Mouse (Mus musculus): ENCODE data around the gene Fam111a. TPM values are rescaled to one million over a fixed set of nuclear protein-coding genes. Genes with fewer than 3 reads are reported as not detected.

Fam111a gene
- total RNA-seq, 2 experiments from 2014 or later = 1.5 to 2.0 TPM

DNA sequence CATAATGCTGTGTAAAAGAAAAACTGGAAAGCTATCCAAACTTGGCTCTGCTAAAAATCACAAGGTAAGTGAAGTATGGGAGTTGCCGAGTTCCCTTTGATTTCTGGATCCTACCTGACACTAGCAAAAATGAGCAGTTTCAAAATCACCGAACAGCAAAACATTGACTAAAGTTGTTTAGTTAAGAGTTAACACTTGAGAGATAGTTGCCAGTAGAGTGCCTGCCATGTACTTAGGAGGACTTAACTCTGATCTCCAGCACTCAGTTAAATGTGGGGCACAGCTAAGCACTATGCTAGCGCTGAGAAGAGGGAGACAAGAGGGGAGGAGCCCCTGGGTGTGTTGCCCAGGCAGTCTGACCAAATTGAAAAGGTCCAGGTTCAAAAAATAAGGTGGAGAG, 53.1 kb downstream of the Fam111a start:
- DNase-seq (ENCODE audit: low spot score in 2 of 2) = no peak
- TF ChIP-seq CTCF (conservative IDR thresholded peaks at IDR 0.05) = no peak
- Histone ChIP-seq H3K27ac (no peak overlapping the region), H3K4me3 (no peak overlapping the region)

- Histone ChIP-seq H3K4me3 (no peak within 1 kb of the TSS), H3K27ac (no peak within 1 kb of the TSS)
- TF ChIP-seq CTCF (conservative IDR thresholded peaks at IDR 0.05) = no peak
- DNase-seq (ENCODE audit: low spot score in 2 of 2) = no peak
Observed at GRCm38 (mm10) chr19:12599674-12600073, 54.1 kb downstream of the Fam111a start, which contains the start of gene Gm4952. Gene Gm4952 (plus strand): TSS chr19:12599974.

GRCm38 (mm10) chr19:12600684-12601480, 55.3 kb downstream of the Fam111a start:
- no peak for TF ChIP-seq CTCF (conservative IDR thresholded peaks at IDR 0.05)
- DNase-seq (ENCODE audit: low spot score in 2 of 2) = no peak
- Histone ChIP-seq H3K27ac (no peak overlapping the region), H3K4me3 (no peak overlapping the region)

DNA sequence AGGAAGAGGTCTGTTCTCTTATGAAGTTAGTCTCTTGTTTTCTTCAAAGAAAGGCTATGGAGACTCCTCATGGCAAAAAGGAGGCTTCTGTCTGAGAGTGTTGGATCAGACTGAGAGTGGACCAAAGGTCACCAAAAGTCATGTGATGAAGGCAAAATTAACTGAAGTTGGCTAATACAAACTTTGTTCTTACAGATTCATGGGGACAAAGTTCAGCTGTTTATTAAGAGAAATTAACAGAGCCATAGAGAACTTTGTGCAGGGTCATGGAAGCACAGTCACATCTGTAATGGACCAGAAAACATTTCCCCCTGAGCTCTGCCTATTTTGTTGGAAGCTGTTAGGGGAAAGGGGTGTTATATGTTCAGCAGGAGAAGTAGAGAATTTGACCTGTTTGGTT, 62.8 kb downstream of the Fam111a start:
- no peak for DNase-seq (ENCODE audit: low spot score in 2 of 2)

DNA sequence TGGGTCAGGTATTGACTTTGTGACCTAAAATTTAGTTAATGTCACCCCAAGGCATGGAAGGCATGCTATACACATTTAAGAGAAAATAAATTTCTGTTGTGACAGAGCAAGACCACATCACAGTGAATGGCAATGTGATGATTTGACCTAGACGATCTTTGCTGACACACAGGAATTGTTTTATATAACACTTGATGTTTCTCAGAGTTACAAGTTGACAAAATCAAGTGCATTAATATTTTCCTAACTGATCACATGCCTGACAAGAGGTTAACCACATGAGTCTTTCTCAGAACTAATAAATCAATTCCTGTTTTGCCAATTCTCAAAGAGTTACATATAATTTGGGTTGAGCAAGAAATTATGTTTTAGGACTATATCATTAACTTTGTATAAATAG, 68.1 kb downstream of the Fam111a start:
- no peak for DNase-seq (ENCODE audit: low spot score in 2 of 2)
- Histone ChIP-seq H3K27ac (no peak overlapping the region), H3K4me3 (no peak overlapping the region)
- TF ChIP-seq CTCF (conservative IDR thresholded peaks at IDR 0.05) = no peak

More for the DNA sequence above, 62.8 kb downstream of the Fam111a start:
- Histone ChIP-seq H3K27ac (no peak overlapping the region), H3K4me3 (no peak overlapping the region)
- no peak for TF ChIP-seq CTCF (conservative IDR thresholded peaks at IDR 0.05)

- H3K4me3 ChIP-seq = no peak within 1 kb of the TSS
- no peak for TF ChIP-seq CTCF (conservative IDR thresholded peaks at IDR 0.05)
- DNase-seq (ENCODE audit: low spot score in 2 of 2) = no peak
- no peak within 1 kb of the TSS for H3K27ac ChIP-seq
Observed at GRCm38 (mm10) chr19:12633176-12633575, 87.6 kb downstream of the Fam111a start, which contains the start of gene Glyat. Gene Glyat (plus strand): TSS chr19:12633308.

GRCm38 (mm10) chr19:12634259-12634658, 88.7 kb downstream of the Fam111a start:
- TF ChIP-seq CTCF (conservative IDR thresholded peaks at IDR 0.05) = no peak
- H3K4me3 ChIP-seq = no peak overlapping the region
- DNase-seq (ENCODE audit: low spot score in 2 of 2) = no peak
- H3K27ac ChIP-seq = no peak overlapping the region

GRCm38 (mm10) chr19:12634963-12635362, 89.4 kb downstream of the Fam111a start:
- no peak for TF ChIP-seq CTCF (conservative IDR thresholded peaks at IDR 0.05)
- Histone ChIP-seq H3K4me3 (no peak overlapping the region), H3K27ac (no peak overlapping the region)
- DNase-seq (ENCODE audit: low spot score in 2 of 2) = no peak

- no peak for TF ChIP-seq CTCF (conservative IDR thresholded peaks at IDR 0.05)
- DNase-seq (ENCODE audit: low spot score in 2 of 2) = no peak
- Histone ChIP-seq H3K27ac (no peak overlapping the region), H3K4me3 (no peak overlapping the region)
Observed at GRCm38 (mm10) chr19:12636863-12637262, 91.3 kb downstream of the Fam111a start.

GRCm38 (mm10) chr19:12638049-12638448, 92.5 kb downstream of the Fam111a start:
- DNase-seq (ENCODE audit: low spot score in 2 of 2) = no peak
- H3K27ac ChIP-seq = no peak overlapping the region
- H3K4me3 ChIP-seq = no peak overlapping the region
- TF ChIP-seq CTCF (conservative IDR thresholded peaks at IDR 0.05) = no peak

Other genes with a start within 250 kb of the Fam111a start
- not detected for gene Olfr1436, start 246.6 kb upstream of the Fam111a start, total RNA-seq (2021)
- gene Olfr1437, start 220.6 kb upstream of the Fam111a start, total RNA-seq (2021) = not detected
- gene Olfr1438-ps1, start 209.8 kb upstream of the Fam111a start, total RNA-seq (2021) = not detected
- not detected for gene Olfr1440, start 158.5 kb upstream of the Fam111a start, total RNA-seq (2021)
- gene Olfr1441, start 128.3 kb upstream of the Fam111a start, total RNA-seq (2021) = not detected
- not detected for gene Pfpl, start 117.8 kb upstream of the Fam111a start, total RNA-seq (2021)
- gene Mpeg1, start 85.0 kb upstream of the Fam111a start, total RNA-seq (2021) = 1 to 10 TPM; 5.4 to 6.6 TPM
- gene Dtx4, start 44.3 kb upstream of the Fam111a start, total RNA-seq (2021) = 10 to 100 TPM; 32.5 to 35.9 TPM
- not detected for gene Gm4952, start 54.2 kb downstream of the Fam111a start, total RNA-seq (2021)
- gene Glyat, start 87.6 kb downstream of the Fam111a start, total RNA-seq (2021) = under 1 TPM in 1 of 2 experiments, not detected in 1; 0.20 TPM
- not detected for gene Olfr1442, start 124.7 kb downstream of the Fam111a start, total RNA-seq (2021)
- not detected for gene Olfr1443, start 132.4 kb downstream of the Fam111a start, total RNA-seq (2021)
- not detected for gene Keg1, start 150.0 kb downstream of the Fam111a start, total RNA-seq (2021)
- gene Cntf, start 219.9 kb downstream of the Fam111a start, total RNA-seq (2021) = 1 to 10 TPM; 3.1 to 4.1 TPM